Mouse (Mus musculus): ENCODE data around the gene Gm12184.
A peak's percentile ranks its signal among the peaks of the same experiment; 100 is the strongest.

DNA sequence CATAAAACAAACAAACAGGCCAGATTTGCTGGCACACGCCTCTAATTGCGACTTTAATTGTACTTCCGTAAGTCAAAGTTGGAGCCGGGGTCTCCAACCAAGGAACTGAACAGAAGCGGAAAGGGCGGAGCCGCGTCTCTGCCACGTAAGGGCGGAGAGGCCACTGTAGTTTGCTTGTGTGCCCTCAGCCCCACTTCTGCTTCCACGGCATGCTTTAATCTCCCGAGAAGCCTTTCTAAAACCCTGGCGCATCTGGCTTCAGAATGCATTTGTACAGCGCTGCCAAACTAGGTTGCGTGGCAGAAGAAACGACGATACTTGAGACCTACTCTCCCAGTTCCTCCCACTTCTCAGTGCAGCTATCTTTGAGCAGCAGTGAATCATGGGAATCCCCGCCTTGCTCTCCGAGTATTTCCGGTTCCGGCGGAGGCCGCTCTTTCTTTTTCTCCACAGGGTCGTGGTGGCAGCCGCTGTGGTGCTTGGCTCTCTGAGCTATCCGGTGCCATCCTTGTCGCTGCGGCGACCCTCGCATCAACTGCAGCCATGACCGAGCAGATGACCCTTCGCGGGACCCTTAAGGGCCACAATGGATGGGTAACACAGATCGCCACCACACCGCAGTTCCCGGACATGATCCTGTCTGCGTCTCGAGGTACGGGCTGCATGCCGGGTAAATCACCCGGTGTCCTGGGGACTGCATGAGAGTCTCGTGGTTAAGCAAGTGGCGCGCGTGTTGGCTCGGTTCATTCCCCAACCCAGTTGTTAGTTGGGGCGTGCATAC, 26.3 kb downstream of the Gm12184 start, which contains the start of gene Rack1:
- peak; percentile 78 for TF ChIP-seq POLR2A (IDR thresholded peaks at IDR 0.05; ENCODE audit: insufficient read length, low read depth)
- 0 out of 2 replicates have a peak, but pooled peaks have one; percentile 2 for TF ChIP-seq CEBPB (IDR thresholded peaks at IDR 0.05; ENCODE audit: insufficient read depth, poor library complexity, severe bottlenecking)
- no peak for TF ChIP-seq TCF3 (IDR thresholded peaks at IDR 0.05; ENCODE audit: insufficient read length, low read depth)
- TF ChIP-seq MYOD1 (IDR thresholded peaks at IDR 0.05; ENCODE audit: control insufficient read depth in 1 of 3, insufficient read length in 2 of 3, low read depth in 2 of 3) = no peak
- TF ChIP-seq TCF12 (IDR thresholded peaks at IDR 0.05; ENCODE audit: insufficient read depth, poor library complexity, severe bottlenecking) = no peak
- no peak for TF ChIP-seq MAX (IDR thresholded peaks at IDR 0.05; ENCODE audit: low read depth)
- no peak for TF ChIP-seq REST (IDR thresholded peaks at IDR 0.05; ENCODE audit: insufficient read depth, insufficient read length)

Data from myocyte (in vitro differentiated cells).